Mouse (Mus musculus): ENCODE measurements around the gene Zbtb34.

Zbtb34 gene

GRCm38 (mm10) chr2:33400541-33400940, 30.6 kb downstream of the Zbtb34 start:
- no peak for DNase-seq (ENCODE audit: low spot score)

GRCm38 (mm10) chr2:33399091-33399490, 32.0 kb downstream of the Zbtb34 start:
- DNase-seq (ENCODE audit: low spot score), result no peak

- no peak for DNase-seq (ENCODE audit: low spot score)
Observed at GRCm38 (mm10) chr2:33397036-33397435, 34.1 kb downstream of the Zbtb34 start.

GRCm38 (mm10) chr2:33395053-33395452, 36.1 kb downstream of the Zbtb34 start:
- DNase-seq (ENCODE audit: low spot score), result no peak

- no peak for DNase-seq (ENCODE audit: low spot score)
Observed at GRCm38 (mm10) chr2:33393951-33394635, 37.0 kb downstream of the Zbtb34 start.

- no peak for DNase-seq (ENCODE audit: low spot score)
Observed at GRCm38 (mm10) chr2:33393021-33393420, 38.1 kb downstream of the Zbtb34 start.

GRCm38 (mm10) chr2:33371648-33372408, 59.3 kb downstream of the Zbtb34 start:
- DNase-seq (ENCODE audit: low spot score), result no peak

- DNase-seq (ENCODE audit: low spot score), result peak; percentile 97
Observed at GRCm38 (mm10) chr2:33370777-33371647, 60.1 kb downstream of the Zbtb34 start, which contains the start of gene Ralgps1. TSS of gene Ralgps1 (minus strand) at chr2:33371486.

GRCm38 (mm10) chr2:33370276-33370776, 60.8 kb downstream of the Zbtb34 start:
- DNase-seq (ENCODE audit: low spot score), result no peak

GRCm38 (mm10) chr2:33369453-33369852, 61.7 kb downstream of the Zbtb34 start:
- no peak for DNase-seq (ENCODE audit: low spot score)

GRCm38 (mm10) chr2:33368486-33368885, 62.6 kb downstream of the Zbtb34 start:
- DNase-seq (ENCODE audit: low spot score), result no peak

- DNase-seq (ENCODE audit: low spot score), result no peak
Observed at GRCm38 (mm10) chr2:33365703-33366471, 65.2 kb downstream of the Zbtb34 start.

GRCm38 (mm10) chr2:33364656-33365055, 66.5 kb downstream of the Zbtb34 start:
- DNase-seq (ENCODE audit: low spot score), result no peak

- no peak for DNase-seq (ENCODE audit: low spot score)
Observed at GRCm38 (mm10) chr2:33363890-33364289, 67.2 kb downstream of the Zbtb34 start.

- no peak for DNase-seq (ENCODE audit: low spot score)
Observed at GRCm38 (mm10) chr2:33361139-33361716, 69.9 kb downstream of the Zbtb34 start.

GRCm38 (mm10) chr2:33360564-33360963, 70.6 kb downstream of the Zbtb34 start:
- DNase-seq (ENCODE audit: low spot score), result no peak

GRCm38 (mm10) chr2:33359184-33359583, 71.9 kb downstream of the Zbtb34 start:
- no peak for DNase-seq (ENCODE audit: low spot score)

GRCm38 (mm10) chr2:33357250-33357838, 73.8 kb downstream of the Zbtb34 start:
- no peak for DNase-seq (ENCODE audit: low spot score)
